24 mouse cellular contexts compared by ENCODE assay signal in the genomic region with DNA sequence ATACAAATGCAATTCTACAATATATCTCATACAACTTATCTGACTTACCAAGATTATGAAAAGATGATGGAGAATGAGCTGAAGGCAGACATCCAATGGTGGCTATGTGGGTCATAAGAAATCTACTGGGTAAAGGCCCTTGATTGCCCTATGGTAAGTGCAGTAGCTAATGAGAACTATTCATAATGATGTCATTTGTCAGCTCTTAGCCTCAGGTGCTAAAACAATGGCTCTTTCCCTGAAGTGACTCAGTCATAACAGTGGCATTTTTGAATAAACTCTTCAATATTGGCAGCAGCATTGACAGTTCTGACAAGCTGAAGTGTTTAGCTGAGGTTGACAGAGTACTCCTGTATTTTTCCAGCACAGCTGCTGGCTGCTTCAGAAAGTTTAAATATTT. TPM values are rescaled to one million over a fixed set of nuclear protein-coding genes. Genes with fewer than 3 reads are reported as not detected.
DNase-seq lines count a peak whose midpoint lies in the region; ATAC-seq and TF ChIP-seq lines count a peak whose summit lies in the region.
"Not testable (repeated sequence)": the region's sequence is repeated elsewhere in the genome, so short reads cannot be mapped to it uniquely, and the experiment has no call there.
"Had no signal": no experiment of that assay in that cellular context is flagged by ENCODE, and none has a peak within 500 bp of the region (broad histone marks: within the 10 kb centered on the region; RNA-seq: fewer than 3 reads in every experiment).

No protein-coding gene starts in this region.

- ATAC-seq in erythroblast, adult 5-6 weeks (replicated peaks; ENCODE audit: low FRiP score, poor library complexity, severe bottlenecking): peak; percentile 39; the same call in 1 of the 2 replicates
- peak; percentile 56; the same call in 1 of the 2 replicates for ATAC-seq in forebrain, postnatal 0 days
- ATAC-seq in hindbrain, embryonic 12.5 days (ENCODE audit: low FRiP score): 0 out of 2 replicates have a peak, but pooled peaks have one; percentile 12
- ATAC-seq in hindbrain, embryonic 16.5 days: peak; percentile 40
- ATAC-seq in lung, embryonic 15.5 days (ENCODE audit: borderline replicate concordance, extremely low read depth, low FRiP score, low TSS enrichment): peak; percentile 61; the same call in 1 of the 2 replicates
- ATAC-seq in midbrain, embryonic 12.5 days (ENCODE audit: low FRiP score, low read depth): peak; percentile 43; the same call in 1 of the 2 replicates
- peak; percentile 24; the same call in 1 of the 2 replicates for ATAC-seq in neural tube, embryonic 11.5 days (ENCODE audit: insufficient read depth, low FRiP score, low TSS enrichment)

- not testable (repeated sequence) for H3K4me1 ChIP-seq in forebrain, postnatal 0 days (ENCODE audit: insufficient read depth); hindbrain, embryonic 12.5 days; hindbrain, embryonic 16.5 days (ENCODE audit: control insufficient read depth, insufficient read depth, low read depth, low read length); lung, embryonic 15.5 days; midbrain, embryonic 12.5 days; neural tube, embryonic 11.5 days (ENCODE audit: control insufficient read depth, insufficient read depth, low read length)

- not testable (repeated sequence) for H3K4me2 ChIP-seq in forebrain, postnatal 0 days (ENCODE audit: low read depth); hindbrain, embryonic 12.5 days (replicated peaks); hindbrain, embryonic 16.5 days (ENCODE audit: low read length); lung, embryonic 15.5 days; midbrain, embryonic 12.5 days (replicated peaks); neural tube, embryonic 11.5 days (ENCODE audit: low read depth)

- not testable (repeated sequence) for H3K36me3 ChIP-seq in forebrain, postnatal 0 days (ENCODE audit: insufficient read depth); hindbrain, embryonic 12.5 days; hindbrain, embryonic 16.5 days (ENCODE audit: control insufficient read depth, insufficient read depth, low read length); lung, embryonic 15.5 days; midbrain, embryonic 12.5 days; neural tube, embryonic 11.5 days (ENCODE audit: control insufficient read depth, insufficient read depth, low read length)

- not testable (repeated sequence) for H3K4me3 ChIP-seq in forebrain, postnatal 0 days (ENCODE audit: low read depth, low read length); hindbrain, embryonic 12.5 days; hindbrain, embryonic 16.5 days (ENCODE audit: low read length); lung, embryonic 15.5 days; midbrain, embryonic 12.5 days; neural tube, embryonic 11.5 days (ENCODE audit: low read depth, low read length)

- H3K9ac ChIP-seq in forebrain, postnatal 0 days; hindbrain, embryonic 12.5 days; hindbrain, embryonic 16.5 days (ENCODE audit: low read depth, low read length); lung, embryonic 15.5 days; midbrain, embryonic 12.5 days (replicated peaks); neural tube, embryonic 11.5 days (ENCODE audit: low read length): not testable (repeated sequence)

- not testable (repeated sequence) for H3K9me3 ChIP-seq in forebrain, postnatal 0 days (ENCODE audit: low read length); hindbrain, embryonic 12.5 days (replicated peaks); hindbrain, embryonic 16.5 days (ENCODE audit: control insufficient read depth, low read length); lung, embryonic 15.5 days; midbrain, embryonic 12.5 days; neural tube, embryonic 11.5 days (ENCODE audit: control insufficient read depth, low read length)

- H3K27me3 ChIP-seq in forebrain, postnatal 0 days (ENCODE audit: insufficient read depth, low read length); hindbrain, embryonic 12.5 days; hindbrain, embryonic 16.5 days (replicated peaks; ENCODE audit: control insufficient read depth, insufficient read depth, low read length); lung, embryonic 15.5 days; midbrain, embryonic 12.5 days; neural tube, embryonic 11.5 days (ENCODE audit: control insufficient read depth, insufficient read depth, low read length): not testable (repeated sequence)

- not testable (repeated sequence) for DNase-seq in forebrain, postnatal 0 days; neural tube, embryonic 11.5 days (ENCODE audit: low spot score)

- H3K27ac ChIP-seq in forebrain, postnatal 0 days (ENCODE audit: low read depth, low read length); hindbrain, embryonic 12.5 days; hindbrain, embryonic 16.5 days (ENCODE audit: low read depth, low read length); lung, embryonic 15.5 days; midbrain, embryonic 12.5 days (replicated peaks); neural tube, embryonic 11.5 days (ENCODE audit: low read depth, low read length): not testable (repeated sequence)

- TF ChIP-seq CTCF in forebrain, postnatal 0 days (IDR thresholded peaks at IDR 0.05; ENCODE audit: low read depth): not testable (repeated sequence)

RNA-seq across cellular contexts. Expression of a gene that starts 1.9 kb away (rescaled TPM):
- not detected in 2 replicates for total RNA-seq in erythroblast, adult 5-6 weeks (2015; ENCODE audit: low replicate concordance)
- not detected in 2 replicates for total RNA-seq in erythroblast, adult 5-6 weeks (2017; ENCODE audit: low replicate concordance)
- not detected in 2 replicates for total RNA-seq in forebrain, postnatal 0 days (2014; rRNA removed)
- polyA plus RNA-seq in forebrain, postnatal 0 days (2015; fragmentation: Nextera tagmentation; extraction: Ambion mirVana): not detected in 2 replicates
- polyA plus RNA-seq in hindbrain, embryonic 12.5 days (2016; fragmentation: Nextera tagmentation; extraction: Ambion mirVana): not detected in 2 replicates
- not detected in 2 replicates for polyA plus RNA-seq in hindbrain, embryonic 16.5 days (2015; fragmentation: Nextera tagmentation; extraction: Ambion mirVana)
- polyA plus RNA-seq in lung, embryonic 15.5 days (2015; fragmentation: Nextera tagmentation; extraction: Ambion mirVana): 0.22 TPM in 1 of 2 replicates, not detected in the other
- polyA plus RNA-seq in midbrain, embryonic 12.5 days (2016; fragmentation: Nextera tagmentation; extraction: Ambion mirVana): not detected in 2 replicates
- polyA plus RNA-seq in neural tube, embryonic 11.5 days (2014; fragmentation: Nextera tagmentation; extraction: Ambion mirVana): not detected in 2 replicates
- total RNA-seq: adrenal gland, adult 2 months; adrenal gland, postnatal 14 days; adrenal gland, postnatal 4 days; CH12.LX; common myeloid progenitor, adult 5-6 weeks; gastrocnemius, adult 8-10 months; gastrocnemius, postnatal 25 days; heart, adult 18-20 months; heart, postnatal 14 days; MEL had no signal
- polyA plus RNA-seq: adrenal gland, adult 2 months; cerebellum, adult 2 months; embryonic facial prominence, embryonic 12.5 days; erythroblast, embryonic 14.5 days; forebrain, embryonic 14.5 days; heart, embryonic 13.5 days; hindbrain, embryonic 15.5 days had no signal

RNA-seq across cellular contexts. Expression of a gene that starts 2.1 kb away (rescaled TPM):
- 0.58 TPM in 1 of 2 replicates, not detected in the other for total RNA-seq in erythroblast, adult 5-6 weeks (2015; ENCODE audit: low replicate concordance)
- total RNA-seq in erythroblast, adult 5-6 weeks (2017; ENCODE audit: low replicate concordance): 0.56 and 0.85 TPM in 2 replicates
- total RNA-seq in forebrain, postnatal 0 days (2014; rRNA removed): not detected in 2 replicates
- not detected in 2 replicates for polyA plus RNA-seq in forebrain, postnatal 0 days (2015; fragmentation: Nextera tagmentation; extraction: Ambion mirVana)
- 0.34 and 0.80 TPM in 2 replicates for polyA plus RNA-seq in hindbrain, embryonic 12.5 days (2016; fragmentation: Nextera tagmentation; extraction: Ambion mirVana)
- polyA plus RNA-seq in hindbrain, embryonic 16.5 days (2015; fragmentation: Nextera tagmentation; extraction: Ambion mirVana): 0.23 TPM in 1 of 2 replicates, not detected in the other
- polyA plus RNA-seq in lung, embryonic 15.5 days (2015; fragmentation: Nextera tagmentation; extraction: Ambion mirVana): 4.2 and 15.4 TPM in 2 replicates
- polyA plus RNA-seq in midbrain, embryonic 12.5 days (2016; fragmentation: Nextera tagmentation; extraction: Ambion mirVana): not detected in 2 replicates
- 0.89 and 2.5 TPM in 2 replicates for polyA plus RNA-seq in neural tube, embryonic 11.5 days (2014; fragmentation: Nextera tagmentation; extraction: Ambion mirVana)
- total RNA-seq: adrenal gland, adult 2 months; adrenal gland, postnatal 14 days; adrenal gland, postnatal 4 days; CH12.LX; common myeloid progenitor, adult 5-6 weeks; gastrocnemius, adult 8-10 months; gastrocnemius, postnatal 25 days; heart, adult 18-20 months had no signal
- polyA plus RNA-seq: embryonic facial prominence, embryonic 12.5 days; forebrain, embryonic 14.5 days; inflammation-experienced regulatory T-cells, adult 6 months had no signal
